Mouse (Mus musculus) heart, embryonic 14.5 days (tissue): ENCODE results near the gene Mctp1. TPM values are rescaled to one million over a fixed set of nuclear protein-coding genes. Genes with fewer than 3 reads are reported as not detected.

Source experiments
- ATAC-seq: fragments of 200-750 bp; cut with Nextera tagmentation; 2 replicates; pipeline ENCODE4 v1.8.0; 2017; ENCODE audit warnings: low read depth, moderate TSS enrichment; ENCODE audit not compliant: insufficient number of reproducible peaks, insufficient read depth, low FRiP score
- H3K27ac ChIP-seq, 2 experiments: fragments of 200-500 bp in 1 of 2; fragments of 300-500 bp in 1 of 2; sonication (generic) in 1 of 2; replicated peaks in 1 of 2; 2 replicates each; pipeline ENCODE4 v1.5.1; 2012 to 2014; ENCODE audit warnings: low read depth in 2 of 2, low read length in 2 of 2, control low read depth in 1 of 2, mild to moderate bottlenecking in 1 of 2, mixed read lengths in 1 of 2; ENCODE audit not compliant: control insufficient read depth in 1 of 2, insufficient read depth in 1 of 2
- H3K27me3 ChIP-seq: fragments of 300-500 bp; sonication (generic); 2 replicates; pipeline ENCODE4 v1.6.1; 2014; ENCODE audit warnings: mild to moderate bottlenecking, low read length, control low read depth; ENCODE audit not compliant: control insufficient read depth, insufficient read depth
- H3K36me3 ChIP-seq: fragments of 300-500 bp; sonication (generic); 2 replicates; pipeline ENCODE4 v1.6.1; 2014; ENCODE audit warnings: mild to moderate bottlenecking, control low read depth, low read length, mixed read lengths; ENCODE audit not compliant: control insufficient read depth, insufficient read depth
- H3K4me1 ChIP-seq, 2 experiments: fragments of 200-500 bp in 1 of 2; fragments of 300-500 bp in 1 of 2; sonication (generic) in 1 of 2; 2 replicates each; pipeline ENCODE4 v1.6.1; 2012 to 2014; ENCODE audit warnings: low read length in 2 of 2, control low read depth in 1 of 2, mixed read lengths in 1 of 2; ENCODE audit not compliant: control insufficient read depth in 2 of 2, insufficient read depth in 2 of 2
- H3K4me2 ChIP-seq: fragments of 300-500 bp; sonication (generic); 2 replicates; pipeline ENCODE4 v1.6.1; 2014; ENCODE audit warnings: mild to moderate bottlenecking, low read length
- H3K4me3 ChIP-seq, 2 experiments: fragments of 200-500 bp in 1 of 2; fragments of 300-500 bp in 1 of 2; sonication (generic) in 1 of 2; 2 replicates each; pipeline ENCODE4 v1.5.1; 2012 to 2014; ENCODE audit warnings: low read length in 2 of 2, mild to moderate bottlenecking in 2 of 2, control low read depth in 1 of 2, low read depth in 1 of 2, moderate library complexity in 1 of 2; ENCODE audit not compliant: control insufficient read depth in 1 of 2, insufficient read depth in 1 of 2
- H3K9ac ChIP-seq: fragments of 300-500 bp; sonication (generic); 2 replicates; pipeline ENCODE4 v1.6.1; 2014; ENCODE audit warnings: mild to moderate bottlenecking, low read length
- H3K9me3 ChIP-seq: fragments of 300-500 bp; sonication (generic); 2 replicates; pipeline ENCODE4 v1.6.1; 2016; ENCODE audit warnings: low read length, control low read depth; ENCODE audit not compliant: control insufficient read depth
- WGBS: fragments of 180-500 bp; shearing (Covaris S2); extraction: QIAGEN DNeasy Blood & Tissue Kit; methylation state at CpG from one replicate; pipeline ENCODE4 v1.1.7; 2014; 5-methylcytosine and 5-hydroxymethylcytosine counted together
- polyA plus RNA-seq: library from polyadenylated mRNA; unstranded; fragments of >200 nt; fragmentation: Nextera tagmentation; extraction: Ambion mirVana; gene quantifications from 2 replicates; pipeline ENCODE4 v1.2.1, GENCODE M21; 2014

Mctp1 gene
- polyA plus RNA-seq, 1 experiment from 2014 or later = 0.45 TPM

DNA sequence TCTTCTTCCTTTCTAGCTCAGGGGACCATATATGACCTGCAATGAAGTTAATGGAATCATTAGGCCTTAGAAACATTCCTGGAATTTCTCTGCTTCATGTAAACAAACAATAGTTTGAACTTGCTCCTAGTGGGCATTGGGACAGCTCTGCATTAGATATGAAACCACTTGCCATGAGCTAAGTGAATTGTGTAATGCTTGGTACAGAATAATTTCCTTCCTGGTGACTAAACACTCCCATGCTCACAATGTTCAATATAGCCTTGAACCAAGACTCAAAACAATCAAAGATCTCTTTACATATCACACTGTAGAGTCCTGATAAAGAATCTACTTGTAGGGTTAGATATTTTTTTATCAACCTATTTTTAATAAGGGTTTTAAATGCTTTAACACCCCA, 305.8 kb downstream of the Mctp1 start:
- H3K4me2 ChIP-seq = no peak overlapping the region
- no peak overlapping the region for H3K9ac ChIP-seq
- no peaks in the 10 kb centered on the region for H3K27me3 ChIP-seq
- H3K27ac ChIP-seq = no peak overlapping the region
- no peaks in the 10 kb centered on the region for H3K4me1 ChIP-seq
- no peak for ATAC-seq
- no peaks in the 10 kb centered on the region for H3K9me3 ChIP-seq
- H3K4me3 ChIP-seq = no peak overlapping the region
- H3K36me3 ChIP-seq = no peaks in the 10 kb centered on the region

DNA sequence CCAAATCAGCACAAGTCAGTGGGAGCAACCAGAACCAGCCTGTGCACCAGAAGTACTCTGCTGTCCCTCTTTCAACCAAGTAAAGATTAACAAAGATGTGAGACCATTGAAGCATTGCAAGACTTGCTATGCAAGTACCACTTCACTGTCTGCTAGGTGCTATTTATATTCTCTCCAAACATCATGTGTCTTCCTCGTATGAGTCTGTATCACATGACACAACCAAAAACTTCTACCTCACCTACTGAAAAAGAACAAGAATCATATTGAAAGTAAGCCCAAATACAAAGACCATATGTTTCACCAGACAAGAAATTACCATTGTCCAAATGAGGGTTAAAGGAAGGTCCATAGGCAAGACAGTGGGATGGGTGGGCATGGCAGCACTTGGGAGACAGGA, 306.4 kb downstream of the Mctp1 start:
- 59% methylated on average over 1 of the region's 1 CpGs for WGBS
- H3K9me3 ChIP-seq = no peaks in the 10 kb centered on the region
- no peaks in the 10 kb centered on the region for H3K4me1 ChIP-seq
- no peaks in the 10 kb centered on the region for H3K27me3 ChIP-seq
- no peak overlapping the region for H3K4me2 ChIP-seq
- H3K36me3 ChIP-seq = no peaks in the 10 kb centered on the region
- H3K9ac ChIP-seq = no peak overlapping the region
- H3K4me3 ChIP-seq = no peak overlapping the region
- no peak overlapping the region for H3K27ac ChIP-seq
- ATAC-seq = no peak

DNA sequence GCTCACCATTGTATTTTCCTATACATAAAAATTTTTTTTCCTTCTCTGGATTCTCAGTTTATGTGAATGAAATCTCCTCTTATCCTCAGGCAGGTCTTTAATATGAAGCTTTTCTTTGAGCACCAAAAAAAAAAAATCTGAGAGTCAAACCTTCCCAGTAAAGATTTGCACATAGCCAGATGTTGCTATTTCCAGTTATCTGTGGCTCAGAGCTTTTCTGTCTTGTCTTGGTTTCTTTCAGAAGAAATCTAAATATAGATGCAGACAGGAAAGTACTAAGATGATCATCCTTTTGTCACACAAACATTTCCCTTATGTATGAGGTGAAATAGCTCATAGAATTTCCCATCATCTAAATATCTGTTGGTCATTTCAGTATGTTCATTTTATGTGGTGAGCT, 349.7 kb downstream of the Mctp1 start:
- Histone ChIP-seq H3K4me2 (no peak overlapping the region), H3K27me3 (no peaks in the 10 kb centered on the region), H3K36me3 (no peaks in the 10 kb centered on the region), H3K27ac (no peak overlapping the region), H3K9ac (no peak overlapping the region), H3K4me3 (no peak overlapping the region), H3K9me3 (no peaks in the 10 kb centered on the region), H3K4me1 (no peaks in the 10 kb centered on the region)
- ATAC-seq = no peak

DNA sequence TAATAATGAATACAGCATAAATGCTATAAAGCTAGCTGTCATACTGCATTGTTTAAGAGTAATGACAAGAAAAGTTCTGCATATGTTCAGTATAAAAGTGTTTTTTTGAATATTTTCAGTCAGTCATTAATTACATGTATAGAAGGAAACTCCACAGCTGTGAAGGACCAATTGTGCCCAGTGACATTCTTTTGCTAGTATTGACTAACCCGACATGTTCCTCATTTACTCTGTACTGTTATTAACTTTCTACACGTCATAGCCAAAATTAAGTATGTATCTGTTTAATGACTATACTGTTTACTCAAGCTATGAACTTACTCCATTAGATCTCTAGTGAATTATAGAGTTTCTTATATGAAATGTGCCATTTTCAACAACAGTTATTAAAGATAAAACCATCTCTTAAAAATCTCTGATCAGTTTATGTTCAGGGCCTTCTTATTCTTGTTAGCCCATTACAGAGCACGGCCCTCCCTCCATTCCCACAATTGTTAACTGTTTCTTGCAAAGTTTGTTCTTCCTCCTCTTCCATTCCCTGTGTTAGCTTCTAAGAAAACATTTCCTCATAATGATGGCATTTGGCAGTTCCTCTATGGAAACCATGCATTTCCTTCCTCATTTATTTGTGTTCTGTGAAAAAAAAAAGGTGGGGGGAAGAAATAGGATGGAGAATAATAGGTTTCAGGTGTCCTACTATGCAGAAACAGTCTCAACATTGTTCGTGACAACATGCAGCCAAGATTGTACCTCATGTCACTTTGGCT, 366.5 kb downstream of the Mctp1 start:
- no peak for ATAC-seq
- WGBS = 64% methylated on average over 4 of the region's 4 CpGs

DNA sequence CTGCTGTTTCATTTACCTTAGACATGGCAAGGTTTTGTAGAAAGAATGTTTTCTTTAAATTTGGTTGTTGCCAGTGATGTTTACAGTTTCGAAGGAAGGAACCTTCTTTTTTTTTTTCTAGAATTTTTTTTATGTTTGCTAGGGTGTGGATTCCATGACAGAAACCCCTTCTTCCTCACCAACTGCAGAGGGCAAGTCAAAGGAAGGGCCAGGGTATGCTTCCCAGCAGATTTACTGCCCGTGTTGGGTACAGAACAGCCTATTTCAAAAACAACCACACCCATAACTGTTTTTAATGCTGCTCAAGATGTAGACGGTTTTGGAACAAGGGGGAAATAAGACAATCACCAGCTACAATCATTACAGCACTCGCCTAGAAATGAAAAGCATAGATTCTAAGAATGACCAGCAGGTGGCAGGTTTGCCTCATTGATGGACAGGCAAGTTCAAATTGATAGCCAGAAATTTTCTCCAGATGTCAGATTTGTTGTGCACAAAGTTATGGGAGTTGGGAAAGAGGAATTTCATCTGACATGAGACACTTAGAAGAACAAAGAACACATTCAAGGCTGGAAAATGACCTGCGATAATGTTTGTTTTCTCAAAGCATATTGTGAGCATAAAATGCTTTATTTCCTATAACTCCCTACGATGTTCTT, 375.6 kb downstream of the Mctp1 start:
- H3K4me3 ChIP-seq = no peak overlapping the region
- WGBS = 31% methylated on average over 6 of the region's 6 CpGs
- H3K9me3 ChIP-seq = no peaks in the 10 kb centered on the region
- H3K4me2 ChIP-seq = no peak overlapping the region
- H3K27ac ChIP-seq = no peak overlapping the region
- no peaks in the 10 kb centered on the region for H3K36me3 ChIP-seq
- no peaks in the 10 kb centered on the region for H3K27me3 ChIP-seq
- ATAC-seq = no peak
- H3K9ac ChIP-seq = no peak overlapping the region
- no peaks in the 10 kb centered on the region for H3K4me1 ChIP-seq

More for the DNA sequence above, 366.5 kb downstream of the Mctp1 start:
- H3K9ac ChIP-seq = no peak overlapping the region
- H3K27me3 ChIP-seq = no peaks in the 10 kb centered on the region
- no peak overlapping the region for H3K27ac ChIP-seq
- no peaks in the 10 kb centered on the region for H3K9me3 ChIP-seq
- no peak overlapping the region for H3K4me2 ChIP-seq
- H3K36me3 ChIP-seq = no peaks in the 10 kb centered on the region
- H3K4me3 ChIP-seq = no peak overlapping the region
- no peaks in the 10 kb centered on the region for H3K4me1 ChIP-seq

- no peaks in the 10 kb centered on the region for H3K27me3 ChIP-seq
- no peaks in the 10 kb centered on the region for H3K4me1 ChIP-seq
- no peak overlapping the region for H3K4me3 ChIP-seq
- H3K9me3 ChIP-seq = no peaks in the 10 kb centered on the region
- no peak overlapping the region for H3K9ac ChIP-seq
- ATAC-seq = no peak
- H3K4me2 ChIP-seq = no peak overlapping the region
- WGBS = 55% methylated on average over 1 of the region's 1 CpGs
- H3K36me3 ChIP-seq = no peaks in the 10 kb centered on the region
- H3K27ac ChIP-seq = no peak overlapping the region
Measured at GRCm38 (mm10) chr13:76799662-76800061, 415.3 kb downstream of the Mctp1 start.

- H3K36me3 ChIP-seq = no peaks in the 10 kb centered on the region
- ATAC-seq = no peak
- 49% methylated on average over 6 of the region's 6 CpGs for WGBS
- H3K4me2 ChIP-seq = no peak overlapping the region
- no peaks in the 10 kb centered on the region for H3K9me3 ChIP-seq
- H3K4me1 ChIP-seq = no peaks in the 10 kb centered on the region
- H3K27me3 ChIP-seq = no peaks in the 10 kb centered on the region
- H3K4me3 ChIP-seq = no peak overlapping the region
- no peak overlapping the region for H3K9ac ChIP-seq
- no peak overlapping the region for H3K27ac ChIP-seq
Measured at GRCm38 (mm10) chr13:76801126-76801632, 416.8 kb downstream of the Mctp1 start.
